Mouse (Mus musculus) cerebellum, postnatal 36 days (tissue): Measurements from ENCODE around the gene Zc3h12c.
"Not testable (repeated sequence)": the region's sequence is repeated elsewhere in the genome, so short reads cannot be mapped to it uniquely, and the experiment has no call there.

Experiments used
- DNase-seq, 2 experiments: peaks; one replicate each; pipeline ENCODE4 v3.0.0; 2021 to 2022; ENCODE audit warnings: mixed read lengths in 2 of 2

The Zc3h12c gene

GRCm38 (mm10) chr9:52100426-52100825 is 67.9 kb downstream of the Zc3h12c start:
- no peak for DNase-seq

GRCm38 (mm10) chr9:52098600-52098999 is 69.8 kb downstream of the Zc3h12c start:
- DNase-seq = peak; percentile 79 to 86

GRCm38 (mm10) chr9:52097386-52097785 is 71.0 kb downstream of the Zc3h12c start:
- DNase-seq = no peak

GRCm38 (mm10) chr9:52095666-52096065 is 72.7 kb downstream of the Zc3h12c start:
- DNase-seq = no peak

GRCm38 (mm10) chr9:52094471-52094980 is 73.8 kb downstream of the Zc3h12c start:
- DNase-seq = no peak

- DNase-seq = no peak
These were observed 74.4 kb downstream of the Zc3h12c start for GRCm38 (mm10) chr9:52094016-52094415.

GRCm38 (mm10) chr9:52093108-52093507 is 75.3 kb downstream of the Zc3h12c start:
- no peak for DNase-seq

GRCm38 (mm10) chr9:52092311-52092710 is 76.1 kb downstream of the Zc3h12c start:
- DNase-seq = no peak

- DNase-seq = no peak
These were observed 76.6 kb downstream of the Zc3h12c start for GRCm38 (mm10) chr9:52091752-52092151.

- DNase-seq = no peak
These were observed 86.0 kb downstream of the Zc3h12c start for GRCm38 (mm10) chr9:52082414-52082813.

- no peak for DNase-seq
These were observed 86.4 kb downstream of the Zc3h12c start for GRCm38 (mm10) chr9:52081979-52082378.

- no peak for DNase-seq
These were observed 90.7 kb downstream of the Zc3h12c start for GRCm38 (mm10) chr9:52077692-52078091.

GRCm38 (mm10) chr9:52076089-52076488 is 92.3 kb downstream of the Zc3h12c start:
- DNase-seq = no peak

GRCm38 (mm10) chr9:52072202-52072601 is 96.2 kb downstream of the Zc3h12c start:
- DNase-seq = no peak

GRCm38 (mm10) chr9:52071352-52071751 is 97.0 kb downstream of the Zc3h12c start:
- not testable (repeated sequence) for DNase-seq

- DNase-seq = no peak
These were observed 98.3 kb downstream of the Zc3h12c start for GRCm38 (mm10) chr9:52070052-52070451.
